Mouse (Mus musculus) thymus, adult 2 months (tissue): ENCODE data around the gene Unc93a2.
"Not testable (repeated sequence)": the region's sequence is repeated elsewhere in the genome, so short reads cannot be mapped to it uniquely, and the experiment has no call there.

Experiments
- CTCF ChIP-seq: fragments of 200-500 bp; IDR thresholded peaks from 2 replicates; pipeline ENCODE4 v1.5.1; 2012; ENCODE audit warnings: mild to moderate bottlenecking, control low read depth, low read length, moderate library complexity, borderline replicate concordance; ENCODE audit not compliant: control insufficient read depth, poor library complexity, insufficient read depth; ENCODE audit errors: extremely low read depth
- POLR2A ChIP-seq: fragments of 200-500 bp; IDR thresholded peaks from 2 replicates; pipeline ENCODE4 v1.6.1; 2012; ENCODE audit warnings: mild to moderate bottlenecking, low read length, control low read depth, moderate library complexity; ENCODE audit not compliant: control insufficient read depth, poor library complexity, insufficient read depth; ENCODE audit errors: extremely low read depth

DNA sequence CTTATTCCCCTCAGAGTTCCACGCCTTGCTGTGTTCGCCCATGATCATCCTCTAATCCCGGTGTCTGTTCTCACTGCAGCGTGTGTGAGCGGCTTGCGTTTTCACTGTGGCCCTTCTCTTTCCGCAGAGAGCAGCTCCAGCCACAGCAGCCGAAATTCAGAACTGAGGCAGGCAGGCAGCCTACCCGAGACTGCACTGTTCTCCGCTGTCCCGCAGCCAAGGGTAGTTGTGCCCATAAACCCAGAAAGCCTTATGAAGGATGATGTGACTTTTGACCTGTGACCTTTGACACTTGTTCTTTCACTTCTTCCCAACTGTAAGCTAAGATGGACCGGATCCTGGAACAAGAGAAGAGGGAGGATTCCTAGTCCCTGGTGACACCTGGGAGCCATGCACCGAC lies 11.8 kb upstream of the Unc93a2 start:
- not testable (repeated sequence) for TF ChIP-seq POLR2A, CTCF
